Mouse (Mus musculus): ENCODE measurements around the gene Stk35. TPM values are rescaled to one million over a fixed set of nuclear protein-coding genes. Genes with fewer than 3 reads are reported as not detected.
A peak's percentile ranks its signal among the peaks of the same experiment; 100 is the strongest.
"Not testable (repeated sequence)": the region's sequence is repeated elsewhere in the genome, so short reads cannot be mapped to it uniquely, and the experiment has no call there.

Stk35 gene
- total RNA-seq, 4 experiments from 2014 or later, result 17.0 to 21.8 (median 19.9) TPM

DNA sequence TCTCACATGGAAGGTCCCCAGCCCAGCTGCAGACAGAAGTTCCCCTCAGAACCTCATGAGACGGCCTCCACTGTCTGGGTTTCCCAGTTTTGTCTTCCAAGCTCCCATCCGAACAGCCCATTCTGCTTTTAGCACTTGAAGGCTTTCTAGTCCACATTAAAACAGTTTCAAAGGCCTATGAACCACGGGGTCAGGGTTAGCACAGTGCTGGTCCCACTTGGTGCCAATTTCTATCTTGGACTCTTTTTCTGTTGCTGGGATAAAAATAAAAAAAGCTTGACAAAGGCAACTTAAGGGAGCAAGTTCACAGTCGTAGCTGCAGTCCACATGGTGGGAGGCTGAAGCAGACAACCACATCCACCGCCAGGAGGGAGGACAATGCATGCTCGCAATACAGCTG, 34.6 kb downstream of the Stk35 start:
- no peak for DNase-seq (ENCODE audit: low spot score)

DNA sequence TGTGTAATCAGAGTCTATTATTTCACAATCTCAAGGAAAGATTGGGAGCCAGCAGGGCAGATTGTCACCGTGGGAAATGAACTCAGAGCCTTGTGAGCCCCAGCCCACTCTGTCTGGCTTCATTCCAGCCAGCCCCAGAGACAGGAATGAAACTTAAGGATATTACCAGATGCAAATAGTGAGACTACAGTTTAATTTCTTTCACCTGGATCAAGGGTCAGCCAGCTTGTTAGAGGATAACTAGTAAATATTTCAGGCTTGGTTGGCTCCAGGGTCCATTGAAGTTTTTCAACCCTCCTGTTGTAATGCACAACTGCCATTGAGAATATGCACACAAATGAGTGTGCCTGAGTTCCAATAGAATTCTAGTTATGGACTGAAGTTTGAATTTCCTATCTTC, 36.6 kb downstream of the Stk35 start:
- DNase-seq (ENCODE audit: low spot score), result no peak

DNA sequence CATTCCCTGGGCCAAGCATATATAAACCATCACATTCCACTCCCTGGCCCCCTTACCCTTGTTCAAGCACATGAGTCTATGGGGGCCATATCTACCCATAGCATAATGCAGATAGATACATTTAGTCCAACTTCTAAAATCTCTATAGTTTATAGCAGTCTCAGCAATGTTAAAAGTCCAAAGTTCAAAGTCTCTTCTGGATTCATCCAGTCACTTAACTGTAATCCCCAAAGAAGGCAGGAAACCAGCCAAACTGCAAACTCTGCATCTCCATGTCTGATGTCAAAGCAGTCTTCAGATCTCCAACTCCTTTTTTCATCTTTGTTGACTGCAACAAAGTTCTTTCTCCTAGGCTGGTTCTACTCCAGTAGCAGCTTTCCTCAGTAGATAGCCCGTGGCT, 38.0 kb downstream of the Stk35 start:
- no peak for DNase-seq (ENCODE audit: low spot score)

DNA sequence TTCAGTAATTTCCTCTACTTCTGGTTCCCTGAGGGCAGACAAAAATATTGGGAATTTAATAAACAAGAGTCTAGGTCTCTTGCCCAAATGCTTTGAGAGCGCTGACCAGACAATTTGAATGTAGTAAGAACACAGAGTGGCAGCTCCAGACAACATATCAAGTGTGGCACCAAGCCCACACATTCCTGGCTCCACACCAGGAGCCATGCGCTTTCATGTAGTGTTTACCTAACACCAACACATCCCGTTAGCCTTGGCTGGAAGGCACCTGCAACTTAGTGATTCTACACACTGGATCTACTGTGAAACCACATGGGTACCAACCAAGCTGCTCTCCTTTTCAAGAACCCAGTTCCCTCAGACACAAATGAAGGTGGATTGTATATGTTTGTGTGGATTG, 45.5 kb downstream of the Stk35 start:
- no peak for DNase-seq (ENCODE audit: low spot score)

DNA sequence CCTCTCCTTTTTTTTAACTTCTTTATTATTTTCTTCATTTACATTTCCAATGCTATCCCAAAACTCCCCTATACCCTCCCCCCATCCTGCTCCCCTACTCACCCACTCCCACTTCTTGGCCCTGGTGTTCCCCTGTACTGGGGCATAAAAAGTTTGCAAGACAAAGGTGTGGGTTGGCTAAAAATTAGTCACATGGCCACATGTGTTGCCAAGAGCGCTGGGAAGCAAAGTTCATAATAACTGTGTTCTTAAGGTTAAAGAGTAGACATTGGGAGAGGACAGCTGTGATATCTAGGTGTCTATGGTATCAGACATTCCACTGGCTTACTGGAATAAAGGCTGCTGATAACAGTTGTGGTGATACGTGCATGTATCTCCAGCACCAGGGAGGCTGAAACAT, 46.2 kb downstream of the Stk35 start:
- no peak for DNase-seq (ENCODE audit: low spot score)

DNA sequence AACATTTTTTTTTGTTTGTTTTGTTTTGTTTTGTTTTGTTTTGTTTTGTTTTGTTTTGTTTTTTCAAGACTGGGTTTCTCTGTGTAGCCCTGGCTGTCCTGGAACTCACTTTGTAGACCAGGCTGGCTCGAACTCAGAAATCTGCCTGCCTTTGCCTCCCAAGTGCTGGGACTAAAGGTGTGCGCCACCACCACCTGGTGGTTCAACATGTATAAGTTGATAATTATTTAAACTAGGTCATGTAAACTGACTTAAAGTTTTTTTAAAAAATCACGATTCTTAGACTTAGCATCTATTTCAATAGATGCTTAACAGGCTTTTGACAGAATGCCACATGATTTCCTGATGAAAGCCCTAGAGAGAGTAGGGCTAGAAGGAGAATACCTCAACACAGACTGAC, 48.8 kb downstream of the Stk35 start:
- DNase-seq (ENCODE audit: low spot score), result not testable (repeated sequence)

DNA sequence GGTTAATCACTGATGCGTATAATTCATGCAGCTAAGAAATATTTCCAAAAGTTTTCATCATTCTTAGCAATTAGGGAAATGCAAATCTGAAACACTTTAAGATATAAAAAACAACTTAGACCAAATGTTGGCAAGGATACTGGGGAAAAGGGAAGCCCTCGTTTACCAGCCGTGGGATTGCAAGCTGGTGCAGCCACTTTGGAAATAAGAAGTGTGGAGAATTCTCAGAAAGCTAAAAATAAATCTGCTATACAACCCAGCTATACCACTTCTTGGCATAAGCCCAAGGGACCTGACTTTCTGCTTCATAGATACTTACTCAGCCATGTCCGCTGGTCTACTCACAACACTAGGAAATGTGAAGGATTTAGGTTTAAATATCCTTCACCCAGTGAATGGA, 51.2 kb downstream of the Stk35 start:
- no peak for DNase-seq (ENCODE audit: low spot score)

DNA sequence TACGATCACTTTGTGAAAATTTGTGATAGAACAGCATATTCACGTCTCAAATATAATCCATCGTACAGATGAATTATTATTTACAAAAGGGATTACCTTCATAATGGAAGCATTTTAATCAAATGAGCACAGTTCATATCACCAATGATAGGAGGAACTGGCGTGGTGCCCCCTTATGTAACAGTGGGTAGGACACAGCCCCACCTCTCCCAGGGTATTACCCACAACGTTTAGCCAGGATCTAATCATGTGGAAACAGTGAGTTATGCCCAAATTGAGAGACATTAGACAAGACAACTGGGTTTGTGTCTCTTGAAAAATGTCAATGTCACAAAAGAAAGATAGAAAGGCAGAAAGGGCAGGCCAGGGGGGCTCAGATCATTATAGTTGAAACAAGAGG, 62.9 kb downstream of the Stk35 start:
- DNase-seq (ENCODE audit: low spot score), result no peak

DNA sequence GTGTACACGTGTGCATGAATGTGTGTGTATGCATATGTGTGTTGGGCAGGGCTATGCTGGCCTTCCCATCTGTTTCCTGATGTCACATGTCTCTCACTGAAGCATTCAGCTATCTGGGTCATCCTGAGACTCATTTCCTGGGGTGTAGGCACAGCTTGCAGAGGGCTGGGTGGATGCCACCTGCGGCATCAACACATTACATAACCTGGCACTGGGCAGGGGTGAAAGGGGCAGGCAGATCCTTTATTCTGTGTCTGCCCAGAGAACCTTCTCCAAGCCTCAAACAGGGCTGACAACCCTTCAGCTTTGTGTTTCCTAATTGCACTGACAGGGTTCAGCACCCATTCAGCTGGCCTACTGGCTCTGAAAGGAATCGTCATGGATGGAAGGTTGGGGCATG, 64.6 kb downstream of the Stk35 start:
- DNase-seq (ENCODE audit: low spot score), result no peak

DNA sequence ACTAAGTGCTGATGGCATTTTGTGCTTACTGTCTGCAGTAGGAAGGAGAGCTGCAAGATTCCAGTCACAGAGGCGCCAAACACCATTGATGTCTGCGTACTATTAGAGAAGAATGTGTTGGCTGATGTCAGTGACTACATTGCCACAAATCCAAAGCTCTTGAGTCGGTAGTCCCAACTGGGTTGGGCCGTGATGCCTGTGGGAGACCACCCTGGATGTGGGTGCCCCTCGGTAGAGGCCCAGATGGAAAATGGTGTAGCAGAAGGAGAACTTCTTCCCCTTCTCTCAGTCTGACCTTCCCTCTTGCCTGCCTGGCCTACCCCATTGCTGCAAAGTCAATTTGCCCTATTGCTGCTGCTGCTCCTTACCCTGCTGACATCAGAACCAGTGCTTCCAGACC, 68.8 kb downstream of the Stk35 start:
- no peak for DNase-seq (ENCODE audit: low spot score)

DNA sequence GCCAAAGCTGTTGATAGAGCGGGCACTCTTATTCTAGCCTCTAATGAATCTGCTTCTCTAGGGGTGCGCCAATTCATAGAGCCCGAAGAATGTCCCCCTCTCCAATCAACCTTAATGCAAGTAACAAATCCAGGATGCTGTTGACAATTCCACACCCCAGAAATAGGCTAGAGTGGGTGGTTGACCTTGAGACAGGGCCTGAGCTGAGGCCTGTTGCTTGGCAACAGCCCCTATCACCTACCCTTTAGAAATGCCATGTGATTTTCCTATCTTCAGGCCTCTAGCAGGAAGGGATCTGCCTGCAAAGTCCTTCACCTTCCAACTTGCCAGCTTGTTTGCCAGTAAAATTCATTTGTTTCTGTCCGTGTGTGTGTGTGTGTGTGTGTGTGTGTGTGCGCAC, 70.9 kb downstream of the Stk35 start:
- DNase-seq (ENCODE audit: low spot score), result peak; percentile 18

DNA sequence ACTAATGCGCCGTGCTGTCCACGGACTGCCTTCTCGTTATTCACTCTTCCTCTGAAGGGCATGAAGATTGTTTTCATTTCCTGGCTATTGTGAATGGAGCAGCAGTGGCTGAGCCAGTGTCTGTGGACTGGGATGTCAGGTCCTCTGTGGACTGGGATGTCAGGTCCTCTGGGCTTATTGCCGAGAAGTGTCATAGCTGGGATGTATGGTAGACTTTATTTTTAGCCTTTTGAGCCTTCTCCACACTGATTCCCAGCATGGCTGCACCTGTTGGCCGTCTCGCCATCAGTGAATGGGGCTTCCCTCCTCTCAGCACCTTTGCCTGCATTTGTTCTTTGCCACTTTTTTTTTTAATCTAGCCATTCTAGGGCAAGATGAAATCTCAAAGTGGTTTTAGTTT, 71.8 kb downstream of the Stk35 start:
- no peak for DNase-seq (ENCODE audit: low spot score)

DNA sequence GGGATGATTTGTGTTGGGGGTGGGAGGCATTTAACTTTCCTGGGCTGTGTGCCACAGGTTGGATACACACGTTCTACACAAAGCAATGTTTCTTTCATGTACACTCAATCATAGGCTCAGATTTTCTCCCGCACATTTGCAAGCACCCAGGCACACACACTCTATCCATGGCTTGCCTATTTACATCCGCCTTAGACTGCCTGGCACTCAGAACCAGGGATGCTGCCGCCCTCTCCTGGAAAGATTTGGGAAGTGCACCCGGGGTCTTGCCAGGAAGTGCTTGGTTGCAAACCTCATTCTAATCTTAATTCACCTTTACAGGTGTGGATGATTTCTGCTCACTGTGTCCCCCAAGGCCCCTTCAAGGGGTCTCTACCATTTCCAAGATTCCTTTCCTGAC, 73.2 kb downstream of the Stk35 start:
- DNase-seq (ENCODE audit: low spot score), result peak; percentile 70

DNA sequence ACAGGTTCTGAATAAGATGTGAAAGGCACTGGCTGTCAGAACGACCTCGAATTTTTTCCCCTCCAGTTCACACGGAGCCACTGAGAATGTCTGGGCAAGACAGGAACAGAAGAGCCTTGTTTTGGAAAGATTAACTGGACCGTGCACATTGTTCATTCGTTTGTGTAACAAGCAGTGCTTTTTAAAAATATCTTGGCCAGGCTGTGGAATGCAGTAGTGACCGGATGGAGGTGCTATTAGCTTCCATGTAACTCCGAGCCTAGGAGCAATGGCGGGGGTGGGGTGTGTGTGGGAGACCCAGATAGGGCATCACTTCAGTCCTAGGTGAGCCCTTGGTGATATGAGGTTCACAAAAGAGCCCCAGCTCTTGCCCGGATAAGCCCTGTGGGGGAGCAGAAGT, 73.8 kb downstream of the Stk35 start:
- no peak for DNase-seq (ENCODE audit: low spot score)

DNA sequence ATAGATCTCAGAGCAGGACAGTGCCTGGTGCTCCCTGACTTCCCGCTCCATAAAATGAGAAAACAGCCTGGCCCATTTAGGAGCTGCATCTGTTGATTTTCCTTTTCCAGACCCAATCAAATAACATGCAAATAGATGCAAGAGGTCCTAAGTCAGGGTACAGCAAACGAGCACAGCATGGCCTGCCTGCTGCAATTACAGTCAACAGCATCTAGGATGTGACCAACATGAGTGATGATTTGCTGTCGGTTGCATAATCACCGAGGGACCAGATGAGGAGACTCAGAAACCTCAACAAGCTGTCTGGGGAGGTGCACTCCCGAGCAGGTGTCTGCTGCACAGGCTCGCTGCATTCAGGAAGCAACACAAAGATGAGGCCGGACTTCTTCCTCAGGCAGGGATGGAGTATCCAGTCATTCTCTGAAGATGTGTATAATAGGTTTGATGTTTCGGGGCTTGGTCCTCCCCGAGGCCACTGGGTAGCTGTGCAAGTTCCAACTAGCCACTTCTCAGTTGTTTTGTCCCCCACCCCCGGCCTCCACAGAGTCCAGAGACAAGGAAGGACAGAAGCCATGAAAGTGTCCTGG, 74.3 kb downstream of the Stk35 start:
- no peak for DNase-seq (ENCODE audit: low spot score)

DNA sequence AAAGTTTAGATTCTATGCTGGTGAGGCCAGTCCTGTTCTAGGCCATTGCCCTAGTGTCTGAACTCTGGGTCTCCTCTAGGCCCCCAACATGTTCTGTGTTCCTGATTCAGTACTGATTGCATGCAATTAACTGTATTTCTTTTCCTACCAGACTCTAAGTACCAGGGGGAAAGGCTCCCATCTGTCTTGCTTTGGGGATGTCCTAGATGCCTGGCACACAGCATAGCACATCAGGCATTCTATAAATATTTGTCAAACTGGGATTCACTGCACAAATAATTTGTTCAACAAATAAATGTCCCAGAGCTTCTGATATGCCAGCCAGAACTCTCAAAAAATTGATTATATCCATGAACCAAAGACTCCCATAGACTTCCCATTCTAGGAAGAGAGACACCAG, 76.6 kb downstream of the Stk35 start:
- no peak for DNase-seq (ENCODE audit: low spot score)

DNA sequence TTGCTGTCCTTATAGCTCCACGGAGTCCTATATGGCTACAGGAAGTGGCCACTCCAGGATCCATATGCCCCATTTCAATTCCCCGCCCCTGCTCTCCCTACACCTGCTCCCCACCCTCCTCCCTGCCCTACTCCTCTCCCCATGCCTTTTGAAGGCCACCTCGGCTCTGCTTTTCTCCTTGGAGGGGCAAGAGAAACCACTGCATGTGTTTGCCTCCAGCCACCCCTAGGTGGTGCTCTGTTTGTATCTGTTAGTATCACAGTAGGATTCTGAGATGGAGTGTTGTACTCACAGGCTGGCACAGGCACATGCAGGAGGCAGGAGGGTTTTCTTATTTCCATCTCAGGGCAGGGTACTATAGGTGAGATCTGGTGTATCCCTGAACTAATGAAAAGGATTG, 79.5 kb downstream of the Stk35 start:
- peak; percentile 42 for DNase-seq (ENCODE audit: low spot score)

DNA sequence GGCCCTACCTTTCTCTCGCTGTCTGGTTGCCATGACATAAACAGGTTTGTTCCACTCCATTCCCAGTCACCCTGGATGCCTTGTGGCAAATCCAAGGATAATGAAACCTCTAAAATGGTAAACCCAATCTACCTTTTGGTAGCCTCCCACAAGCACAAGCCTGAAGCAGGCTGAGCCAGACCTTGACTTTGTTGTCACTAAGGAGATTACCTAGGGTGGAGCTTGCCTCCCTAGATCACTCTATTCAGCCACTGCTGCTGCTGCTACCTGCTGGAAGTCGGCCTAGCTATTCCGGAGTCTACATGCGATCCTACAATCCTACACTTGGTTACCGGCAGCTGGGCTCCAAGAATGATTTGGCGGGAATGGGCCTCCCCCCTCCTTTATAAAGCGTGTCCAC, 79.9 kb downstream of the Stk35 start:
- no peak for DNase-seq (ENCODE audit: low spot score)

DNA sequence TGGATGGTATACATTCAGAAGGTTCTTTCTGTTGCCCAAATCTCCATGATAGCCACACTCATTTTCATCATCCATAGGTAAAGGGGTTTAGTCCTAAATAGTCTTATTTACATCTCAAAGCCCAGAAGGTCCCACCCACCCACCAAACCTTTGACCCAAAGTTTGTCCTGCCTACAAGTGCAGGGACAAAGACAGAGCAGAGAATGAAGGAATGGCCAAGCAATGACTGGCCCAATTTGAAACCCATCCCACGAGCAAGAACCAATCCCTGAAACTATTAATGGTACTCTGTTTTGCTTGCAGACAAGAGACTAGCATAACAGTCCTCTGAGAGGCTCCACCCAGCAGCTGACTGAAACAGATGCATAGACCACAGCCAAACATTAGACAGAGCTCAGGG, 81.6 kb downstream of the Stk35 start:
- DNase-seq (ENCODE audit: low spot score), result no peak

Other genes with a start within 250 kb of the Stk35 start
- gene Sirpa, start 207.7 kb upstream of the Stk35 start, total RNA-seq (2022), result 10 to 100 TPM; 28.9 to 35.2 (median 30.0) TPM
- gene Pdyn, start 100.7 kb upstream of the Stk35 start, total RNA-seq (2022), result not detected
- not detected for gene Tgm3, start 211.8 kb downstream of the Stk35 start, total RNA-seq (2022)